25 mouse cellular contexts compared by ENCODE assay signal in the genomic region with DNA sequence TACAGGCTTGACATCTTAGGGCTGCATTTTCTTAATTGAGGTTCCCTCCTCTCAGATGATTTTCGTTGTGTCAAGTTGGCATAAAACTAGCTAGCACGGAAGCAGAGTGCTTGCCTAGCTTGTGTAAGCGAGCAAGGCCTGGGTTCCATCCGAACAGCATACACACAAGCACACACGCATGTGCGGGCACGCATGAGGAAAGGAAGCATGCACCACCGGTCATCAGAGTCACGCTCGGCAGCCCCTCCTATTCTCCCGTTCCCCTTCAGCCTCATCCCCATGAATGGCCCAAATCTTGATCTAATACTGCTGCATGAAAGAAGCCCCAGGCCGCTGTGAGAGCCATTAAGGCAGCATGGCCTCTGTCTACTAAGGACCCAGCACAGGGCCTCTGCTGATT.
DNase-seq lines count a peak whose midpoint lies in the region; ATAC-seq and TF ChIP-seq lines count a peak whose summit lies in the region.
"Had no signal": no experiment of that assay in that cellular context is flagged by ENCODE, and none has a peak within 500 bp of the region (broad histone marks: within the 10 kb centered on the region; RNA-seq: fewer than 3 reads in every experiment).

No protein-coding gene starts in this region.

- no peak for TF ChIP-seq POLR2A in brain, embryonic 14.5 days (IDR thresholded peaks at IDR 0.05; ENCODE audit: borderline replicate concordance, extremely low read depth, insufficient read depth, insufficient read length, poor library complexity, severe bottlenecking)

- 75% methylated on average over 12 of the region's 12 CpGs for whole genome bisulfite sequencing in liver, postnatal 0 days (ENCODE audit: insufficient replicate concordance)
- 90% methylated on average over 12 of the region's 12 CpGs for WGBS in lung, postnatal 0 days

- H3K36me3 ChIP-seq in liver, postnatal 0 days (replicated peaks; ENCODE audit: insufficient read depth, low read length), result no peaks in the 10 kb centered on the region
- H3K36me3 ChIP-seq in splenic B cell, adult 2 months (ENCODE audit: control insufficient read depth, insufficient read depth, low read length, poor library complexity, severe bottlenecking), result no peaks in the 10 kb centered on the region
- H3K36me3 ChIP-seq in lung, postnatal 0 days (ENCODE audit: insufficient read depth, low read length), result no peaks in the 10 kb centered on the region
- H3K36me3 ChIP-seq: forebrain, embryonic 12.5 days; forebrain, embryonic 15.5 days; heart, embryonic 13.5 days; hindbrain, embryonic 12.5 days; intestine, embryonic 15.5 days had no signal

- TF ChIP-seq CTCF in liver, postnatal 0 days (IDR thresholded peaks at IDR 0.05; ENCODE audit: low read depth), result no peak
- no peak for TF ChIP-seq CTCF in brain, embryonic 14.5 days (IDR thresholded peaks at IDR 0.05; ENCODE audit: borderline replicate concordance, extremely low read depth, insufficient read depth, insufficient read length)
- no peak for TF ChIP-seq CTCF in lung, postnatal 0 days (IDR thresholded peaks at IDR 0.05)

- no peaks in the 10 kb centered on the region for H3K9me3 ChIP-seq in liver, postnatal 0 days (ENCODE audit: low read length)
- H3K9me3 ChIP-seq in lung, postnatal 0 days (ENCODE audit: low read length), result no peaks in the 10 kb centered on the region
- H3K9me3 ChIP-seq: forebrain, embryonic 12.5 days; forebrain, embryonic 15.5 days; heart, embryonic 13.5 days; hindbrain, embryonic 12.5 days; intestine, embryonic 15.5 days had no signal

- TF ChIP-seq EP300 in liver, postnatal 0 days (IDR thresholded peaks at IDR 0.05; ENCODE audit: low read depth), result no peak
- no peak for TF ChIP-seq EP300 in lung, postnatal 0 days (IDR thresholded peaks at IDR 0.05)

- no peak overlapping the region for H3K27ac ChIP-seq in liver, postnatal 0 days (ENCODE audit: low read depth)
- H3K27ac ChIP-seq in lung, postnatal 0 days (ENCODE audit: low read length), result no peak overlapping the region
- H3K27ac ChIP-seq: forebrain, embryonic 12.5 days; forebrain, embryonic 15.5 days; heart, embryonic 13.5 days; hindbrain, embryonic 12.5 days; intestine, embryonic 15.5 days had no signal

- no peaks in the 10 kb centered on the region for H3K4me1 ChIP-seq in liver, postnatal 0 days (ENCODE audit: insufficient read depth)
- H3K4me1 ChIP-seq in lung, postnatal 0 days (ENCODE audit: insufficient read depth, low read depth, low read length), result no peaks in the 10 kb centered on the region
- H3K4me1 ChIP-seq: heart, embryonic 13.5 days; hindbrain, embryonic 12.5 days; intestine, embryonic 15.5 days had no signal

- no peak overlapping the region for H3K4me2 ChIP-seq in liver, postnatal 0 days (ENCODE audit: low read depth, low read length)
- H3K4me2 ChIP-seq in lung, postnatal 0 days (replicated peaks; ENCODE audit: low read depth, low read length), result no peak overlapping the region
- H3K4me2 ChIP-seq: forebrain, embryonic 12.5 days; forebrain, embryonic 15.5 days; heart, embryonic 13.5 days; hindbrain, embryonic 12.5 days; intestine, embryonic 15.5 days had no signal

- H3K4me3 ChIP-seq in liver, postnatal 0 days (ENCODE audit: low read depth, low read length), result no peak overlapping the region
- no peak overlapping the region for H3K4me3 ChIP-seq in lung, postnatal 0 days (ENCODE audit: low read depth, low read length)
- H3K4me3 ChIP-seq: forebrain, embryonic 12.5 days; forebrain, embryonic 15.5 days; heart, embryonic 13.5 days; hindbrain, embryonic 12.5 days; intestine, embryonic 15.5 days had no signal

- no peak overlapping the region for H3K9ac ChIP-seq in liver, postnatal 0 days (replicated peaks)
- no peak overlapping the region for H3K9ac ChIP-seq in lung, postnatal 0 days (replicated peaks; ENCODE audit: low read depth)
- H3K9ac ChIP-seq: forebrain, embryonic 12.5 days; forebrain, embryonic 15.5 days; heart, embryonic 13.5 days; hindbrain, embryonic 12.5 days; intestine, embryonic 15.5 days had no signal

- ATAC-seq in liver, postnatal 0 days, result no peak
- no peak for ATAC-seq in lung, postnatal 0 days
- ATAC-seq: forebrain, embryonic 15.5 days; hindbrain, embryonic 16.5 days; intestine, embryonic 15.5 days had no signal

- peak; percentile 18 for DNase-seq in liver, postnatal 0 days
- no peak for DNase-seq in liver
- DNase-seq in B cell, adult 2 months, result peak; percentile 39 to 41
- DNase-seq in brain, embryonic 14.5 days (ENCODE audit: low read depth), result peak; percentile 32
- peak; percentile 56 for DNase-seq in splenic B cell, adult 2 months (ENCODE audit: low read depth, low spot score)
- no peak for DNase-seq in heart, adult 8-10 months (ENCODE audit: low spot score)
- DNase-seq in lung, postnatal 0 days (ENCODE audit: low spot score), result no peak
- DNase-seq: adrenal gland, adult 2 months; adrenal gland, postnatal 14 days; cerebellum, adult 11-12 months; cerebellum, adult 8-10 months; cerebellum, postnatal 10 days; cerebellum, postnatal 36 days; gastrocnemius, postnatal 10 days; gastrocnemius, postnatal 36 days; heart, adult 11 months; heart, postnatal 14 days; heart, postnatal 4 days; kidney, adult 11 months had no signal

- no peaks in the 10 kb centered on the region for H3K27me3 ChIP-seq in liver, postnatal 0 days (ENCODE audit: insufficient read depth, low read length)
- H3K27me3 ChIP-seq in splenic B cell, adult 2 months (ENCODE audit: control insufficient read depth, insufficient read depth, low read length, poor library complexity, severe bottlenecking), result no peaks in the 10 kb centered on the region
- no peaks in the 10 kb centered on the region for H3K27me3 ChIP-seq in lung, postnatal 0 days (replicated peaks; ENCODE audit: insufficient read depth, low read length)
- H3K27me3 ChIP-seq: forebrain, embryonic 12.5 days; forebrain, embryonic 15.5 days; hindbrain, embryonic 12.5 days; intestine, embryonic 15.5 days had no signal

Comparison
In these comparisons a context has a peak if more than half of its experiments do, and no peak if none do; other contexts are left out.
1. DNase-seq: peak in liver, postnatal 0 days (single experiment), B cell, adult 2 months (2 of 2), brain, embryonic 14.5 days (single experiment) and splenic B cell, adult 2 months (single experiment); none in liver (single experiment), heart, adult 8-10 months (single experiment) and lung, postnatal 0 days (single experiment).